Mouse (Mus musculus): ENCODE measurements around the gene Cabp1.

DNA sequence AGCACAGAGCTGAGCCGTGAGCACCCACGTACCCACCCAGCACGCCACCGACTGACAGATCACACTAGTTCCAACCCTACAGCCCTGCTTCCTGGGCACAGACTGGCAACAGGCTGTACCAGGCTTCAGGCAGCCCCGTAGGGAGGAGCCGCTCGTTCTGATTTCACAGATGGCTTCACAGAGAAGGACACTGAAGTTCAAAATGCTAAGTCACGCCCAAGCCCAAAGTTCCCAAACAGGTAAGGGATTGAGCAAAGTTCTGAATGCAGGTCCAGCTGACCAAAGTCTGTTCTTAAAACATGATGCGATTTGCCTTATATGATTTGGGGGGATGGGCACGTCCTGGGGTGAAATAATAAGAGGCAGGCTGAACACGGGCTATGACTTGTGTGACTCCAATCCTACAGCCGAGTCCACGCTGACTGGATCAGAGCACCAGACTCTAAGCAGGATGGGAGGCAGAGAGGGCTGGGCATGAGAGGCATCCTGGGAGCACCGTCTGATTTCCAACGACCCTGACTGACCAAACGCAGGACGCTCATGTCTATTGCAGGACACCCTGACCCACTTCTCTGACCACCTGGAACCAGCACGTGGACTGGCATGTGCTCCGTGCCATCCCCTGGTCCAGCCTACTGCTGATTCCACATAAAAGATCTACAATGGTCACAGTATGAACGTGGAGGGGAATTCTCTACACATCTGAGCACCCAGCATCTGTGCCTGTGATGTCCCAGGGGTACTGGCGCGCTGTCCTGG, 66.6 kb downstream of the Cabp1 start:
- no peak for TF ChIP-seq CTCF (conservative IDR thresholded peaks at IDR 0.05; ENCODE audit: low read length)
- no peak for TF ChIP-seq POU5F1 (IDR thresholded peaks at IDR 0.05; ENCODE audit: borderline replicate concordance, low read length)
- TF ChIP-seq NANOG (IDR thresholded peaks at IDR 0.05; ENCODE audit: borderline replicate concordance, low read length) = no peak

Data from E14TG2a.4 (cell line).